Mouse (Mus musculus) C2C12 (cell line): ENCODE results near the gene Cyp2w1. TPM values are rescaled to one million over a fixed set of nuclear protein-coding genes. Genes with fewer than 3 reads are reported as not detected.

ENCODE experiments used
- H3K27me3 ChIP-seq: one replicate; pipeline ENCODE4 v1.6.1; 2011; ENCODE audit not compliant: control insufficient read depth, insufficient read depth, insufficient read length
- H3K36me3 ChIP-seq: one replicate; pipeline ENCODE4 v1.6.1; 2011; ENCODE audit not compliant: control insufficient read depth, insufficient read depth
- H3K4me3 ChIP-seq: one replicate; pipeline ENCODE4 v1.5.1; 2011; ENCODE audit warnings: mild to moderate bottlenecking, control low read depth; ENCODE audit not compliant: poor library complexity, insufficient read depth, severe bottlenecking
- H3K79me2 ChIP-seq: one replicate; pipeline ENCODE4 v1.6.1; 2011; ENCODE audit not compliant: control insufficient read depth, insufficient read depth
- H3K79me3 ChIP-seq: one replicate; pipeline ENCODE4 v1.6.1; 2011; ENCODE audit warnings: low read depth, control low read depth
- H3ac ChIP-seq: one replicate; pipeline ENCODE3; 2011; ENCODE audit warnings: low read depth; ENCODE audit not compliant: control insufficient read depth, insufficient read length
- CEBPB ChIP-seq: IDR thresholded peaks from one replicate; pipeline ENCODE4 v1.6.1; 2011; ENCODE audit warnings: low read depth, mild to moderate bottlenecking, control low read depth, moderate library complexity
- CTCF ChIP-seq: IDR thresholded peaks from one replicate; pipeline ENCODE4 v1.5.1; 2011; ENCODE audit not compliant: control insufficient read depth, insufficient read depth, insufficient read length
- FOSL1 ChIP-seq: IDR thresholded peaks from one replicate; pipeline ENCODE4 v1.8.0; 2011; ENCODE audit warnings: mild to moderate bottlenecking, low read length; ENCODE audit not compliant: poor library complexity, insufficient read depth, severe bottlenecking
- MAX ChIP-seq: IDR thresholded peaks from one replicate; pipeline ENCODE4 v1.6.1; 2011; ENCODE audit warnings: mild to moderate bottlenecking, control low read depth
- MYOD1 ChIP-seq: IDR thresholded peaks from one replicate; pipeline ENCODE4 v1.6.1; 2011; ENCODE audit warnings: low read depth; ENCODE audit not compliant: control insufficient read depth, insufficient read length
- MYOG ChIP-seq: IDR thresholded peaks from one replicate; pipeline ENCODE4 v1.6.1; 2011; ENCODE audit not compliant: control insufficient read depth, insufficient read length; ENCODE audit errors: extremely low read depth
- USF1 ChIP-seq: IDR thresholded peaks from one replicate; pipeline ENCODE4 v1.6.1; 2011; ENCODE audit warnings: low read depth, mild to moderate bottlenecking, control low read depth, moderate library complexity
- polyA plus RNA-seq: library from polyadenylated mRNA; unstranded; fragments of >200 nt; fragmentation: generic; extraction: Trizol; gene quantifications from one replicate; pipeline ENCODE4 v1.2.1, GENCODE M21; 2012; ENCODE audit warnings: missing spikeins

Gene Cyp2w1
- polyA plus RNA-seq, 1 experiment = not detected

DNA sequence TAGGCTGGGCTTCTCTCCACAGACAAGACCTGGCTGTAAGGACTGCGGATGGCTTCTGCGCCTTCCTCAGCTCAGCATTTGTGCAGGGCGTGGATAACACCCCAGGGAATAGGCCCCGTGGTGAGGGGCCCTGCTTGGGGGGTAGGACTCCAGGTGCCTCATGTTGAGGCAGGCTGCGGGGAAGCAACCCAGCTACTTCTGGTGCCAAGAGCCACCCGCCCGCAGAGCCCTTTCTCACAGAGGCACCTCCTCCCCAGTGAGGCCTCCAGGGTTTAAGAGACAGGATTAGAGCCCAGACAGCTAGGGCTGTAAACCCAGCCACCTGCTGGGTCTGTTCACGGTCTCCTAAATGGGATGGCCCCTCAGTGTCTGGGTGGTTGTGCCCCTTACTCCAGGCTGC is 789 bp upstream of the Cyp2w1 start:
- Histone ChIP-seq H3K79me2 (no peaks in the 10 kb centered on the region), H3ac (no peak overlapping the region), H3K36me3 (no peaks in the 10 kb centered on the region), H3K4me3 (no peak overlapping the region), H3K27me3 (peaks cover 28% of the 10 kb centered on the region), H3K79me3 (no peaks in the 10 kb centered on the region)
- TF ChIP-seq CEBPB (no peak), FOSL1 (no peak), MYOD1 (no peak), CTCF (no peak), MYOG (no peak), USF1 (no peak), MAX (no peak)

DNA sequence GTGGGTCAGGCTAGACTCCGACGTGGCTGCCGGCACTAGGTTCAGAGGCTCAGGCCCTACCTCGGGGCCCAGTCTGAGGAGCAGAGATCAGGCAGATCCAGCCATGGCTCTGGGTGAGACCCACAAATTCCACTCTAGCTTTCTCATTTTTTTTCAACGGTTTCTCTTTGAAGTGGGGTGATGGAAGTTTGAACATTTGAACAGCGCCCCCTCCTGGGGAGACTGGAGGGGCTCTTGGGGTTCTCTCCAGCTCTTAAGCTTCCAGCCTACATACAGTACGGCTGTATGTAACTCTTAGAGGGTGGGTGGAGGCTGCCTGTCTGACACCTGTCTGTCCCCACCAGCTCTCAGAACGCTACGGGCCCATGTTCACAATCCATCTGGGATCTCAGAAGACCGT is 1.1 kb downstream of the Cyp2w1 start:
- no peaks in the 10 kb centered on the region for H3K79me2 ChIP-seq
- no peaks in the 10 kb centered on the region for H3K36me3 ChIP-seq
- no peaks in the 10 kb centered on the region for H3K79me3 ChIP-seq
- TF ChIP-seq MYOD1 (no peak), MAX (no peak), MYOG (no peak), CEBPB (no peak), USF1 (no peak), FOSL1 (no peak), CTCF (no peak)
- H3ac ChIP-seq = no peak overlapping the region
- no peak overlapping the region for H3K4me3 ChIP-seq
- H3K27me3 ChIP-seq = peaks cover 28% of the 10 kb centered on the region

DNA sequence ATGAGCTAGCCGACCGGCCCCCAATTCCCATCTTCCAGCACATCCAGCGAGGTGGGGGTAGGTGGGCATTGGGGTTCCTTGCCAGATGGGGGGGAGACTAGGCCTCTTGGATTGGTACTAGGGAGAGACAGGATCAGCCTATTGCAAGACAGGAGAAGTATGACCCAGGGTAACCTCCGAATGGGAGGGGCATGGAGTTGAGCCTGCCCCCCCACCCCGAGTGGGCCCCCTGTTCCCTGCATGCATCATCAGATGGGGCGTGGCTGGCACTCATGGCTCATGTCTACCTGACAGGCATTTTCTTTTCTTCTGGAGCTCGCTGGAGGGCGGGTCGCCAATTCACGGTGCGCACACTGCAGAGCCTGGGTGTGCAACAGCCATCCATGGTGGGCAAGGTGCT is 1.5 kb downstream of the Cyp2w1 start:
- Histone ChIP-seq H3K27me3 (peaks cover 28% of the 10 kb centered on the region), H3K4me3 (no peak overlapping the region), H3K36me3 (no peaks in the 10 kb centered on the region), H3K79me2 (no peaks in the 10 kb centered on the region), H3ac (no peak overlapping the region), H3K79me3 (no peaks in the 10 kb centered on the region)
- no peak for TF ChIP-seq FOSL1
- no peak for TF ChIP-seq CTCF
- no peak for TF ChIP-seq USF1
- no peak for TF ChIP-seq MYOG

DNA sequence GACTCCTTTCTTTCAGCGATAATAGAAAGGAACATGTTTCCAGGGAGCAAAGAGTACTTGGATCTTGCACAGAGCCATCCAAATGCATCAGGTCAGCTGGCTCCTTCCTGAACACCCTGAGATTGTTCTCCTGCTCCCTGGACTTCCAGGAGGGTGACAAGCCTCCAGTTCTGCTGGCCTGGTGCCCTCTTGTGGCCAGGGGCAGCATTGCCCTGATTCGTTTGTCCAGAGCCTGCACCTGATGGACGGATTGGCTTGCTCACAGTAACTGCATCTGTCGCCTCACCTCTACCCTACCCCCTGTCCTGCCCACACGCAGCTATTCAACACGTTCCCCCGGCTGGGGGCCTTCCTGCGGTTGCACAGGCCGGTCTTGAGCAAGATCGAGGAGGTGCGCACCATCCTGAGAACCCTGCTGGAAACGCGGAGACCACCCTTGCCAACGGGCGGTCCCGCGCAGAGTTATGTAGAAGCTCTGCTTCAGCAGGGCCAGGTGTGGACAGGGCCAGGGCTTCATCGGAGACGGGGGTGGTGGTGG is 2.9 kb downstream of the Cyp2w1 start:
- H3K79me3 ChIP-seq = no peaks in the 10 kb centered on the region
- H3K36me3 ChIP-seq = no peaks in the 10 kb centered on the region
- TF ChIP-seq CTCF (peak; percentile 97), USF1 (no peak)
- no peaks in the 10 kb centered on the region for H3K79me2 ChIP-seq
- no peak overlapping the region for H3ac ChIP-seq
- H3K27me3 ChIP-seq = peaks cover 25% of the 10 kb centered on the region
- no peak overlapping the region for H3K4me3 ChIP-seq

DNA sequence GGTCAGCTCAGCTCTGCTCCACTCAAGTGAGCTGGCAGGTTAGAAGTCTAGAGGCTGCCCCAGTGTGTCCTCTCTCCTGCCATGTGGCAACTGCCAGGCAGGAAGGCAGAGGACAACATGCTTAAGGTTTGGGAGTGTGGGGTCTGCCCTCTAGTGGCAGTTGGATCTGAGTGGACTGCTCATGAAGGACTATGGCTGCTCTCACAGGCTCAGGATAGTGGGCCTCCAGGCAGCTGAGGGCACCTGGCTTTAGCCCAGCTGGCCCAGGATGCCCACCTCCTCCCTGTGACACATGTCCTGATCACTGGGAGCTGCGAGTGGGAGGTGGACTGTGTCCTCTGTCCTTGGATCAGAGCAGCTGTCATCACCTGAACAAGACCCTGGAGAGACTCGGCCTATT is 6.2 kb downstream of the Cyp2w1 start:
- no peaks in the 10 kb centered on the region for H3K36me3 ChIP-seq
- H3ac ChIP-seq = no peak overlapping the region
- no peaks in the 10 kb centered on the region for H3K79me2 ChIP-seq
- no peaks in the 10 kb centered on the region for H3K79me3 ChIP-seq
- no peaks in the 10 kb centered on the region for H3K27me3 ChIP-seq
- peak; percentile 60 for TF ChIP-seq CTCF
- TF ChIP-seq FOSL1 = no peak
- H3K4me3 ChIP-seq = no peak overlapping the region

DNA sequence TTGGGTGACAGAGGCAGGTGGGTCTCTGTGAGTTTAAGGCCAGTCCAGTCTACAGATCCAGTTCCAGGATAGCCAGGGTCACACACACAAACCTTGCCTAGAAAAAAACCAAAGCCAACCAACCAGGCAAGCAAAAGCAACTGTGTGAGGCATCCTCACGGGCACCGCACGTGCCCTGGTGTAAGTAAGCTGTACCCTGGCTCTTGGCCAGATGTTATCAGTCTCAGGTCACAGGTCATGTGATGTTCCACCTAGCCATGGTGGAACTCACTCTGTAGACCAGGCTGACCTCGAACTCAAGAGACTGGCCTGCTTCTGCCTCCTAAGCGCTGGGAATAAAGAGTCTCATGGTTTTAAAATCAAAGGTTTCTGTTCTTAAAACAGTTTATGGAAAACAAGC is 6.8 kb downstream of the Cyp2w1 start:
- Histone ChIP-seq H3K79me3 (no peaks in the 10 kb centered on the region), H3K4me3 (no peak overlapping the region), H3K79me2 (no peaks in the 10 kb centered on the region), H3K27me3 (no peaks in the 10 kb centered on the region), H3ac (no peak overlapping the region), H3K36me3 (no peaks in the 10 kb centered on the region)
- no peak for TF ChIP-seq CEBPB
- no peak for TF ChIP-seq MYOD1
- TF ChIP-seq USF1 = no peak
- TF ChIP-seq CTCF = no peak
- TF ChIP-seq FOSL1 = no peak
